Comparison of ENCODE assay signal across 8 mouse cellular contexts in the genomic region with DNA sequence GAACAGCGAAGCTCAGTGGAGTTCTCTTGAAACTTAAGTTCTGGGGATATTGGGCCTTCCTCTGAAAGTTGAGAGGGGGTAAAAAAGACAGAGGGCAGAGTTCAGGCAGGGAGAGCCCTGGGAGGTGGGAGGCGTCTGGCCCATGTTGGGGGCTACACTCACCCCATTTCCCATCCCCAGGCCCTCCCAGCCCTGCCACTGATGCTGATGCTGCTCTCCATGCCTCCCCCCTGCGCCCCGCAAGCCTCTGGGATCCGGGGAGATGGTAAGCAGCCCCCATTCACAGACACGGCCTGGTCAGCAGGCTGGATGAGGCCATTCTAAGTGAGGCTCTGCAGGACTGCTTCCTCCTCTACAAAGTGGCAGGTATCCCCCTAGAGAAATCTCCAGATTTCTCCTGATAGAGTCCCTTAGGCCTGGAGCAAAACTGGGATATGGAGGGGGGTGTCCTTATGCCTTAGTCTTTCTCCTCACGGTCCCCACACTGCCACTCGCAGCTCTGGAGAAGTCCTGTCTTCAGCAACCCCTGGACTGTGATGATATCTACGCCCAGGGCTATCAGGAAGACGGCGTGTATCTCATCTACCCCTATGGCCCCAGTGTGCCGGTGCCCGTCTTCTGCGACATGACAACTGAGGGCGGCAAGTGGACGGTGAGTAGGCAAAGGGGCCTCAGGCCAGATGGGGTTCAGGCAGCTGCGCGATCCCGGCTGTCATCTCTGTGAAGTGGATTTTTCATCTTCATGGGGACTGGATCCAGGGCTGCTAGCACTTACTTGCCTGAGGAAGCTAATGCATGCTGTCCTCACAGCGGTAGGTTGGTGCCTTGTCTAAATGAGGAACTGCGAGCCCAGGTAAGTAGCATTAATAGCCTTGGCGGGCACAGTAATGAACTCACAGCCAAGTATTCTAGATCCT. TPM values are rescaled to one million over a fixed set of nuclear protein-coding genes. Genes with fewer than 3 reads are reported as not detected.
DNase-seq lines count a peak whose midpoint lies in the region; ATAC-seq and TF ChIP-seq lines count a peak whose summit lies in the region.

No protein-coding gene starts in this region.

- peak overlapping the region; percentile 90 for H3K27ac ChIP-seq in layer of hippocampus, adult 2 months
- peak overlapping the region; percentile 100 for H3K27ac ChIP-seq in embryonic facial prominence, embryonic 13.5 days
- peak overlapping the region; percentile 78 for H3K27ac ChIP-seq in hindbrain, embryonic 15.5 days (replicated peaks)
- peak overlapping the region; percentile 95 for H3K27ac ChIP-seq in neural tube, embryonic 13.5 days (replicated peaks)

- H3K4me3 ChIP-seq in layer of hippocampus, adult 2 months = no peak overlapping the region
- H3K4me3 ChIP-seq in embryonic facial prominence, embryonic 13.5 days = peak overlapping the region; percentile 54
- no peak overlapping the region for H3K4me3 ChIP-seq in hindbrain, embryonic 15.5 days
- H3K4me3 ChIP-seq in neural tube, embryonic 13.5 days = peak overlapping the region; percentile 31

- H3K27me3 ChIP-seq in embryonic facial prominence, embryonic 13.5 days = no peaks in the 10 kb centered on the region
- H3K27me3 ChIP-seq in hindbrain, embryonic 15.5 days = no peaks in the 10 kb centered on the region
- no peaks in the 10 kb centered on the region for H3K27me3 ChIP-seq in neural tube, embryonic 13.5 days

- no peak for DNase-seq in layer of hippocampus, adult 2 months (ENCODE audit: low spot score in 2 of 2)
- no peak for DNase-seq in layer of hippocampus, adult 9-11 months
- no peak for DNase-seq in spleen, postnatal 14 days (ENCODE audit: low spot score in 2 of 2)
- DNase-seq in right cerebral cortex, adult 2 months (ENCODE audit: low spot score in 2 of 2) = no peak
- DNase-seq in adrenal gland, adult 2 months = no peak

- WGBS in embryonic facial prominence, embryonic 13.5 days = 20% methylated on average over 22 of the region's 22 CpGs
- WGBS in hindbrain, embryonic 15.5 days = 49% methylated on average over 22 of the region's 22 CpGs
- WGBS in neural tube, embryonic 13.5 days = 46% methylated on average over 22 of the region's 22 CpGs

- peaks cover 34% of the 10 kb centered on the region for H3K36me3 ChIP-seq in embryonic facial prominence, embryonic 13.5 days
- peaks cover 26% of the 10 kb centered on the region for H3K36me3 ChIP-seq in hindbrain, embryonic 15.5 days
- H3K36me3 ChIP-seq in neural tube, embryonic 13.5 days = peaks cover 34% of the 10 kb centered on the region

- no peak for ATAC-seq in embryonic facial prominence, embryonic 13.5 days (ENCODE audit: insufficient number of reproducible peaks, insufficient read depth, low FRiP score, low TSS enrichment, low read depth)
- no peak for ATAC-seq in hindbrain, embryonic 15.5 days (ENCODE audit: low FRiP score, low read depth)
- no peak for ATAC-seq in neural tube, embryonic 13.5 days (ENCODE audit: low read depth)

- peak overlapping the region; percentile 81 for H3K9ac ChIP-seq in embryonic facial prominence, embryonic 13.5 days
- H3K9ac ChIP-seq in hindbrain, embryonic 15.5 days = no peak overlapping the region
- peak overlapping the region; percentile 65 for H3K9ac ChIP-seq in neural tube, embryonic 13.5 days

- no peak for TF ChIP-seq CTCF in layer of hippocampus, adult 2 months (conservative IDR thresholded peaks at IDR 0.05)

- peak overlapping the region; percentile 75 for H3K4me2 ChIP-seq in embryonic facial prominence, embryonic 13.5 days
- H3K4me2 ChIP-seq in hindbrain, embryonic 15.5 days = peak overlapping the region; percentile 18; the same call in 1 of the 2 replicates
- peak overlapping the region; percentile 51 for H3K4me2 ChIP-seq in neural tube, embryonic 13.5 days

- H3K4me1 ChIP-seq in embryonic facial prominence, embryonic 13.5 days = peaks cover 90% of the 10 kb centered on the region
- peaks cover 52% of the 10 kb centered on the region for H3K4me1 ChIP-seq in hindbrain, embryonic 15.5 days (replicated peaks)
- H3K4me1 ChIP-seq in neural tube, embryonic 13.5 days (replicated peaks) = peaks cover 76% of the 10 kb centered on the region

- H3K9me3 ChIP-seq in embryonic facial prominence, embryonic 13.5 days = no peaks in the 10 kb centered on the region
- H3K9me3 ChIP-seq in hindbrain, embryonic 15.5 days = no peaks in the 10 kb centered on the region
- no peaks in the 10 kb centered on the region for H3K9me3 ChIP-seq in neural tube, embryonic 13.5 days

RNA-seq across cellular contexts. Expression of a gene that starts 0.6 kb away (rescaled TPM):
- total RNA-seq in layer of hippocampus, adult 2 months (2021) = 1 to 10 TPM; 4.8 to 5.0 TPM
- 262 and 326 TPM in 2 replicates for polyA plus RNA-seq in embryonic facial prominence, embryonic 13.5 days (2015; fragmentation: Nextera tagmentation; extraction: Ambion mirVana)
- 42.2 and 49.7 TPM in 2 replicates for polyA plus RNA-seq in hindbrain, embryonic 15.5 days (2015; fragmentation: Nextera tagmentation; extraction: Ambion mirVana)
- polyA plus RNA-seq in neural tube, embryonic 13.5 days (2015; fragmentation: Nextera tagmentation; extraction: Ambion mirVana) = 91.0 and 108 TPM in 2 replicates
- 1 to 10 TPM; 5.5 to 6.5 TPM for total RNA-seq in adrenal gland, adult 2 months (2021)
- 35.5 and 39.1 TPM in 2 replicates for polyA plus RNA-seq in adrenal gland, adult 2 months (2012; rRNA removed)

RNA-seq across cellular contexts. Expression of a gene that starts 8.4 kb away (rescaled TPM):
- total RNA-seq in layer of hippocampus, adult 2 months (2021) = 10 to 100 TPM; 26.2 to 28.5 TPM
- polyA plus RNA-seq in embryonic facial prominence, embryonic 13.5 days (2015; fragmentation: Nextera tagmentation; extraction: Ambion mirVana) = 79.4 and 80.0 TPM in 2 replicates
- polyA plus RNA-seq in hindbrain, embryonic 15.5 days (2015; fragmentation: Nextera tagmentation; extraction: Ambion mirVana) = 71.1 and 74.8 TPM in 2 replicates
- 73.6 and 85.1 TPM in 2 replicates for polyA plus RNA-seq in neural tube, embryonic 13.5 days (2015; fragmentation: Nextera tagmentation; extraction: Ambion mirVana)
- total RNA-seq in adrenal gland, adult 2 months (2021) = 10 to 100 TPM; 14.5 to 15.5 TPM
- 34.5 and 39.5 TPM in 2 replicates for polyA plus RNA-seq in adrenal gland, adult 2 months (2012; rRNA removed)

RNA-seq across cellular contexts. Expression of a gene that starts 19.1 kb away (rescaled TPM):
- 10 to 100 TPM; 47.4 to 47.9 TPM for total RNA-seq in layer of hippocampus, adult 2 months (2021)
- polyA plus RNA-seq in embryonic facial prominence, embryonic 13.5 days (2015; fragmentation: Nextera tagmentation; extraction: Ambion mirVana) = 36.6 and 36.7 TPM in 2 replicates
- 31.6 and 34.9 TPM in 2 replicates for polyA plus RNA-seq in hindbrain, embryonic 15.5 days (2015; fragmentation: Nextera tagmentation; extraction: Ambion mirVana)
- 36.4 and 36.5 TPM in 2 replicates for polyA plus RNA-seq in neural tube, embryonic 13.5 days (2015; fragmentation: Nextera tagmentation; extraction: Ambion mirVana)
- total RNA-seq in adrenal gland, adult 2 months (2021) = 10 to 100 TPM; 16.4 to 21.1 TPM
- 18.1 and 19.3 TPM in 2 replicates for polyA plus RNA-seq in adrenal gland, adult 2 months (2012; rRNA removed)

RNA-seq across cellular contexts. Expression of a gene that starts 31.9 kb away (rescaled TPM):
- 100 to 1,000 TPM; 543 to 554 TPM for total RNA-seq in layer of hippocampus, adult 2 months (2021)
- 0.76 and 1.3 TPM in 2 replicates for polyA plus RNA-seq in embryonic facial prominence, embryonic 13.5 days (2015; fragmentation: Nextera tagmentation; extraction: Ambion mirVana)
- polyA plus RNA-seq in hindbrain, embryonic 15.5 days (2015; fragmentation: Nextera tagmentation; extraction: Ambion mirVana) = 28.2 and 28.9 TPM in 2 replicates
- polyA plus RNA-seq in neural tube, embryonic 13.5 days (2015; fragmentation: Nextera tagmentation; extraction: Ambion mirVana) = 13.1 and 14.2 TPM in 2 replicates
- total RNA-seq in adrenal gland, adult 2 months (2021) = 1 to 10 TPM; 1.2 to 2.6 TPM
- 1.1 and 2.2 TPM in 2 replicates for polyA plus RNA-seq in adrenal gland, adult 2 months (2012; rRNA removed)

Comparison
In these comparisons a context has a peak if more than half of its experiments do, and no peak if none do; other contexts are left out.
1. H3K4me3 ChIP-seq: peak in embryonic facial prominence, embryonic 13.5 days (single experiment) and neural tube, embryonic 13.5 days (single experiment); none in layer of hippocampus, adult 2 months (single experiment) and hindbrain, embryonic 15.5 days (single experiment).
2. H3K4me2 ChIP-seq: peak in every context shown above with its lines; median percentile 75 in embryonic facial prominence, embryonic 13.5 days; 51 in neural tube, embryonic 13.5 days; 18 in hindbrain, embryonic 15.5 days.
3. Peak in every context shown above with its lines, with median percentiles within 50 percentile points of each other: H3K27ac ChIP-seq.